ENCODE assay signal across 13 mouse cellular contexts in the genomic region with DNA sequence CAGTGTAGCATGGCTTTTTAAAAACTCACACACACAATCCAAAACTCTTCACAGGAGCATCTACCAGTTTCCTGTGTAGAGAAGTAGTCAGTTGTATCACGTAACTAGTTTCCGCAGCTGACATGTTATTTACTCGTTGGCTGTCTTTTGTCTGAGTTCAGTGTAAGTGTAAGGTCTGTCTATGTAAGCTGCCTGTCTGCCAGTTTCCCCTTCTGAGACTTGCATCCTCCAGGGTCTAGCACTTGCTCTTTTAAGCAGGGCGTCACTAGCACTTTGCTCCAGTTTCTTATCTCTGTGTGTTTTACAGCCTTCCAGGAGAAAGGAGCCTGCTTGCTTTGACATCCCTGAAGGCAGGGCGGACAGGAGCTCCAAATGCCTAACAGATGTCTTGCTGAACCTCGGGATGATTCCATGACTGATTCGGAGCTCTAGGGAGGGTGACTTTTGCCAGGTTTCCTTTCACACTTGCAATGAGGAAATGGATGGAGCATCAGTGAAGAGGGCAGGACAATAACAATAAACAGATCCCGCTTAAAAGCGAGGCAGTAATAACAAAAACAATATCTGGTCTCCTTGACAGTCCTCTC.
DNase-seq lines count a peak whose midpoint lies in the region; ATAC-seq and TF ChIP-seq lines count a peak whose summit lies in the region.
"Had no signal": no experiment of that assay in that cellular context is flagged by ENCODE, and none has a peak within 500 bp of the region (broad histone marks: within the 10 kb centered on the region; RNA-seq: fewer than 3 reads in every experiment).

No protein-coding gene starts in this region.

- no peak overlapping the region for H3K9ac ChIP-seq in intestine, postnatal 0 days (ENCODE audit: low read depth, low read length)
- H3K9ac ChIP-seq: forebrain, embryonic 12.5 days; liver, postnatal 0 days; neural tube, embryonic 13.5 days; stomach, embryonic 15.5 days had no signal

- no peak overlapping the region for H3K4me3 ChIP-seq in intestine, postnatal 0 days (ENCODE audit: low read depth, low read length)
- H3K4me3 ChIP-seq: forebrain, embryonic 12.5 days; neural tube, embryonic 13.5 days; stomach, embryonic 15.5 days had no signal

- DNase-seq in adrenal gland, postnatal 14 days = peak; percentile 11
- DNase-seq in adrenal gland, postnatal 25 days = no peak
- DNase-seq in urinary bladder, postnatal 14 days (ENCODE audit: low spot score) = peak; percentile 6
- DNase-seq in urinary bladder, postnatal 10 days (ENCODE audit: low spot score) = no peak
- DNase-seq in spleen, postnatal 10 days (ENCODE audit: low spot score in 2 of 2) = no peak
- no peak for DNase-seq in right cerebral cortex, adult 18-20 months
- DNase-seq in yolk sac, embryonic 10.5 days (ENCODE audit: low spot score) = no peak
- DNase-seq: cerebellum, adult 18-20 months; liver, postnatal 0 days had no signal

- ATAC-seq in intestine, postnatal 0 days = no peak
- ATAC-seq: liver, postnatal 0 days had no signal

- H3K27me3 ChIP-seq in intestine, postnatal 0 days (replicated peaks; ENCODE audit: control insufficient read depth, insufficient read depth, low read length) = no peaks in the 10 kb centered on the region
- H3K27me3 ChIP-seq: forebrain, embryonic 12.5 days; neural tube, embryonic 13.5 days; stomach, embryonic 15.5 days had no signal

- 22% methylated on average over 9 of the region's 9 CpGs for WGBS in intestine, postnatal 0 days

- H3K36me3 ChIP-seq in intestine, postnatal 0 days (ENCODE audit: control insufficient read depth, insufficient read depth) = no peaks in the 10 kb centered on the region
- H3K36me3 ChIP-seq: forebrain, embryonic 12.5 days; neural tube, embryonic 13.5 days; stomach, embryonic 15.5 days had no signal

- no peak for TF ChIP-seq CTCF in intestine, postnatal 0 days (IDR thresholded peaks at IDR 0.05; ENCODE audit: low read depth)

- H3K4me1 ChIP-seq in intestine, postnatal 0 days (replicated peaks; ENCODE audit: control insufficient read depth, insufficient read depth, low read length) = no peaks in the 10 kb centered on the region
- H3K4me1 ChIP-seq: forebrain, embryonic 12.5 days; neural tube, embryonic 13.5 days; stomach, embryonic 15.5 days had no signal

- no peak overlapping the region for H3K27ac ChIP-seq in intestine, postnatal 0 days (ENCODE audit: low read depth, low read length)
- H3K27ac ChIP-seq: forebrain, embryonic 12.5 days; neural tube, embryonic 13.5 days; stomach, embryonic 15.5 days had no signal

- H3K4me2 ChIP-seq in intestine, postnatal 0 days (replicated peaks; ENCODE audit: low read depth) = peak overlapping the region; percentile 7
- H3K4me2 ChIP-seq: forebrain, embryonic 12.5 days; neural tube, embryonic 13.5 days; stomach, embryonic 15.5 days had no signal

- H3K9me3 ChIP-seq in intestine, postnatal 0 days (ENCODE audit: control insufficient read depth) = no peaks in the 10 kb centered on the region
- H3K9me3 ChIP-seq: forebrain, embryonic 12.5 days; neural tube, embryonic 13.5 days; stomach, embryonic 15.5 days had no signal

Comparison
In these comparisons a context has a peak if more than half of its experiments do, and no peak if none do; other contexts are left out.
1. DNase-seq: peak in adrenal gland, postnatal 14 days (single experiment) and urinary bladder, postnatal 14 days (single experiment); none in adrenal gland, postnatal 25 days (single experiment), urinary bladder, postnatal 10 days (single experiment), spleen, postnatal 10 days (0 of 2), right cerebral cortex, adult 18-20 months (single experiment) and yolk sac, embryonic 10.5 days (single experiment).